Mouse (Mus musculus): Measurements from ENCODE around the gene Pdpr. TPM values are rescaled to one million over a fixed set of nuclear protein-coding genes. Genes with fewer than 3 reads are reported as not detected.
A peak's percentile ranks its signal among the peaks of the same experiment; 100 is the strongest.
"Not testable (repeated sequence)": the region's sequence is repeated elsewhere in the genome, so short reads cannot be mapped to it uniquely, and the experiment has no call there.

The Pdpr gene
- polyA plus RNA-seq, 1 experiment from 2014 or later, result 11.5 TPM

- Histone ChIP-seq H3K4me3 (peak overlapping the region; percentile 91), H3K27me3 (no peaks in the 10 kb centered on the region), H3K36me3 (0 out of 2 replicates have a peak, but pooled peaks cover 5% of the 10 kb centered on the region), H3K4me1 (peaks cover 25% of the 10 kb centered on the region), H3K9ac (replicated peaks) (peak overlapping the region; percentile 82), H3K4me2 (replicated peaks) (peak overlapping the region; percentile 73), H3K9me3 (no peaks in the 10 kb centered on the region), H3K27ac (replicated peaks) (peak overlapping the region; percentile 93)
- ATAC-seq (replicated peaks), result peak; percentile 89
- under 1% methylated on average over 27 of the region's 27 CpGs for WGBS
Observed at GRCm38 (mm10) chr8:111062072-111062757, 32.2 kb upstream of the Pdpr start.

GRCm38 (mm10) chr8:111062893-111063292, 31.5 kb upstream of the Pdpr start:
- 0 out of 2 replicates have a peak, but pooled peaks cover 4% of the 10 kb centered on the region for H3K36me3 ChIP-seq
- H3K27ac ChIP-seq (replicated peaks), result peak overlapping the region; percentile 55; the same call in 1 of the 2 replicates
- H3K4me3 ChIP-seq, result peak overlapping the region; percentile 91
- H3K4me1 ChIP-seq, result peaks cover 18% of the 10 kb centered on the region
- no peak for ATAC-seq (replicated peaks)
- H3K9me3 ChIP-seq, result no peaks in the 10 kb centered on the region
- peak overlapping the region; percentile 73 for H3K4me2 ChIP-seq (replicated peaks)
- no peak overlapping the region for H3K9ac ChIP-seq (replicated peaks)
- H3K27me3 ChIP-seq, result no peaks in the 10 kb centered on the region
- WGBS, result 41% methylated on average over 2 of the region's 2 CpGs

GRCm38 (mm10) chr8:111066308-111066707, 28.1 kb upstream of the Pdpr start:
- 71% methylated on average over 4 of the region's 4 CpGs for WGBS
- Histone ChIP-seq H3K4me1 (peaks cover 10% of the 10 kb centered on the region), H3K4me3 (no peak overlapping the region), H3K27me3 (no peaks in the 10 kb centered on the region), H3K36me3 (no peaks in the 10 kb centered on the region), H3K4me2 (replicated peaks) (no peak overlapping the region), H3K27ac (replicated peaks) (no peak overlapping the region), H3K9me3 (no peaks in the 10 kb centered on the region), H3K9ac (replicated peaks) (no peak overlapping the region)
- ATAC-seq (replicated peaks), result no peak

- H3K4me2 ChIP-seq (replicated peaks), result no peak overlapping the region
- H3K4me1 ChIP-seq, result peaks cover 5% of the 10 kb centered on the region
- H3K4me3 ChIP-seq, result no peak overlapping the region
- 28% methylated on average over 10 of the region's 10 CpGs for WGBS
- no peak for ATAC-seq (replicated peaks)
- no peaks in the 10 kb centered on the region for H3K36me3 ChIP-seq
- H3K27ac ChIP-seq (replicated peaks), result no peak overlapping the region
- H3K9ac ChIP-seq (replicated peaks), result no peak overlapping the region
- H3K9me3 ChIP-seq, result no peaks in the 10 kb centered on the region
- H3K27me3 ChIP-seq, result no peaks in the 10 kb centered on the region
Observed at GRCm38 (mm10) chr8:111067439-111067838, 27.0 kb upstream of the Pdpr start.

- not testable (repeated sequence) for H3K27me3 ChIP-seq; H3K36me3 ChIP-seq; ATAC-seq (replicated peaks); H3K4me2 ChIP-seq (replicated peaks); H3K9me3 ChIP-seq; H3K4me1 ChIP-seq; H3K27ac ChIP-seq (replicated peaks); H3K4me3 ChIP-seq; H3K9ac ChIP-seq (replicated peaks)
- 94% methylated on average over 9 of the region's 9 CpGs for WGBS
Observed at GRCm38 (mm10) chr8:111068660-111069059, 25.8 kb upstream of the Pdpr start.

GRCm38 (mm10) chr8:111075926-111076325, 18.5 kb upstream of the Pdpr start:
- no peak overlapping the region for H3K4me3 ChIP-seq
- WGBS, result 67% methylated on average over 3 of the region's 3 CpGs
- H3K4me1 ChIP-seq, result no peaks in the 10 kb centered on the region
- H3K9ac ChIP-seq (replicated peaks), result no peak overlapping the region
- no peaks in the 10 kb centered on the region for H3K9me3 ChIP-seq
- H3K4me2 ChIP-seq (replicated peaks), result no peak overlapping the region
- H3K27me3 ChIP-seq, result no peaks in the 10 kb centered on the region
- no peaks in the 10 kb centered on the region for H3K36me3 ChIP-seq
- ATAC-seq (replicated peaks), result no peak
- no peak overlapping the region for H3K27ac ChIP-seq (replicated peaks)

- 64% methylated on average over 5 of the region's 5 CpGs for WGBS
- Histone ChIP-seq H3K27me3 (no peaks in the 10 kb centered on the region), H3K9me3 (no peaks in the 10 kb centered on the region), H3K36me3 (no peaks in the 10 kb centered on the region), H3K4me1 (no peaks in the 10 kb centered on the region), H3K27ac (replicated peaks) (no peak overlapping the region), H3K9ac (replicated peaks) (no peak overlapping the region), H3K4me2 (replicated peaks) (no peak overlapping the region), H3K4me3 (no peak overlapping the region)
- ATAC-seq (replicated peaks), result no peak
Observed at GRCm38 (mm10) chr8:111079461-111079860, 15.0 kb upstream of the Pdpr start.

- no peaks in the 10 kb centered on the region for H3K36me3 ChIP-seq
- H3K4me2 ChIP-seq (replicated peaks), result no peak overlapping the region
- H3K9ac ChIP-seq (replicated peaks), result no peak overlapping the region
- ATAC-seq (replicated peaks), result no peak
- H3K4me3 ChIP-seq, result no peak overlapping the region
- no peak overlapping the region for H3K27ac ChIP-seq (replicated peaks)
- H3K9me3 ChIP-seq, result no peaks in the 10 kb centered on the region
- no peaks in the 10 kb centered on the region for H3K27me3 ChIP-seq
- no peaks in the 10 kb centered on the region for H3K4me1 ChIP-seq
- 41% methylated on average over 6 of the region's 6 CpGs for WGBS
Observed at GRCm38 (mm10) chr8:111079861-111080271, 14.6 kb upstream of the Pdpr start.

- no peak for ATAC-seq (replicated peaks)
- Histone ChIP-seq H3K9ac (replicated peaks) (no peak overlapping the region), H3K36me3 (no peaks in the 10 kb centered on the region), H3K4me3 (no peak overlapping the region), H3K27me3 (no peaks in the 10 kb centered on the region), H3K4me1 (no peaks in the 10 kb centered on the region), H3K4me2 (replicated peaks) (no peak overlapping the region), H3K9me3 (no peaks in the 10 kb centered on the region), H3K27ac (replicated peaks) (no peak overlapping the region)
- 34% methylated on average over 12 of the region's 12 CpGs for WGBS
Observed at GRCm38 (mm10) chr8:111081580-111082258, 12.7 kb upstream of the Pdpr start.

- H3K36me3 ChIP-seq; H3K9ac ChIP-seq (replicated peaks); H3K9me3 ChIP-seq; H3K4me3 ChIP-seq; H3K4me1 ChIP-seq; H3K4me2 ChIP-seq (replicated peaks); H3K27ac ChIP-seq (replicated peaks); H3K27me3 ChIP-seq; ATAC-seq (replicated peaks): not testable (repeated sequence)
- 88% methylated on average over 5 of the region's 5 CpGs for WGBS
Observed at GRCm38 (mm10) chr8:111083936-111084335, 10.5 kb upstream of the Pdpr start.

- no peaks in the 10 kb centered on the region for H3K36me3 ChIP-seq
- no peak overlapping the region for H3K27ac ChIP-seq (replicated peaks)
- ATAC-seq (replicated peaks), result no peak
- H3K9me3 ChIP-seq, result no peaks in the 10 kb centered on the region
- no peak overlapping the region for H3K4me3 ChIP-seq
- H3K4me2 ChIP-seq (replicated peaks), result no peak overlapping the region
- H3K27me3 ChIP-seq, result no peaks in the 10 kb centered on the region
- WGBS, result 0% methylated on average over 2 of the region's 2 CpGs
- no peak overlapping the region for H3K9ac ChIP-seq (replicated peaks)
- H3K4me1 ChIP-seq, result peaks cover 7% of the 10 kb centered on the region
Observed at GRCm38 (mm10) chr8:111090126-111090525, 4.3 kb upstream of the Pdpr start.

GRCm38 (mm10) chr8:111091706-111092105, 2.7 kb upstream of the Pdpr start:
- no peak overlapping the region for H3K9ac ChIP-seq (replicated peaks)
- no peaks in the 10 kb centered on the region for H3K9me3 ChIP-seq
- peaks cover 17% of the 10 kb centered on the region for H3K4me1 ChIP-seq
- H3K4me2 ChIP-seq (replicated peaks), result no peak overlapping the region
- H3K36me3 ChIP-seq, result no peaks in the 10 kb centered on the region
- H3K27me3 ChIP-seq, result no peaks in the 10 kb centered on the region
- H3K27ac ChIP-seq (replicated peaks), result no peak overlapping the region
- no peak overlapping the region for H3K4me3 ChIP-seq
- 86% methylated on average over 7 of the region's 7 CpGs for WGBS
- no peak for ATAC-seq (replicated peaks)

All from forebrain, embryonic 15.5 days (tissue).